Mouse (Mus musculus) intestine, embryonic 14.5 days (tissue): ENCODE data around the gene Szt2. TPM values are rescaled to one million over a fixed set of nuclear protein-coding genes. Genes with fewer than 3 reads are reported as not detected.

ENCODE experiments used
- ATAC-seq: fragments of 200-750 bp; cut with Nextera tagmentation; replicated peaks from 2 replicates; pipeline ENCODE4 v1.8.0; 2017; ENCODE audit warnings: low read depth, moderate number of reproducible peaks, moderate TSS enrichment, moderate library complexity; ENCODE audit not compliant: low FRiP score, low TSS enrichment
- DNase-seq: peaks from one replicate; pipeline ENCODE4 v3.0.0-alpha.2; 2018; ENCODE audit warnings: low spot score
- H3K27ac ChIP-seq: fragments of 300-500 bp; sonication (generic); 2 replicates; pipeline ENCODE4 v1.5.1; 2014; ENCODE audit warnings: low read depth, mild to moderate bottlenecking, control low read depth
- H3K27me3 ChIP-seq: fragments of 300-500 bp; sonication (generic); replicated peaks from 2 replicates; pipeline ENCODE4 v1.6.1; 2014; ENCODE audit warnings: low read length, control low read depth; ENCODE audit not compliant: control insufficient read depth, insufficient read depth
- H3K36me3 ChIP-seq: fragments of 300-500 bp; sonication (generic); 2 replicates; pipeline ENCODE4 v1.6.1; 2014; ENCODE audit warnings: low read length, control low read depth; ENCODE audit not compliant: control insufficient read depth, insufficient read depth
- H3K4me1 ChIP-seq: fragments of 300-500 bp; sonication (generic); replicated peaks from 2 replicates; pipeline ENCODE4 v1.6.1; 2014; ENCODE audit warnings: low read length, control low read depth, mixed read lengths; ENCODE audit not compliant: control insufficient read depth, insufficient read depth
- H3K4me2 ChIP-seq: fragments of 300-500 bp; sonication (generic); 2 replicates; pipeline ENCODE4 v1.6.1; 2014; ENCODE audit warnings: low read length
- H3K4me3 ChIP-seq: fragments of 300-500 bp; sonication (generic); 2 replicates; pipeline ENCODE4 v1.5.1; 2014; ENCODE audit warnings: low read depth, low read length, control low read depth, mixed read lengths
- H3K9ac ChIP-seq: fragments of 300-500 bp; sonication (generic); 2 replicates; pipeline ENCODE4 v1.6.1; 2014; ENCODE audit warnings: mild to moderate bottlenecking, low read length
- H3K9me3 ChIP-seq: fragments of 300-500 bp; sonication (generic); 2 replicates; pipeline ENCODE4 v1.6.1; 2016; ENCODE audit warnings: low read length, control low read depth; ENCODE audit not compliant: control insufficient read depth
- WGBS: fragments of 180-500 bp; shearing (Covaris S2); extraction: QIAGEN DNeasy Blood & Tissue Kit; methylation state at CpG from one replicate; pipeline ENCODE4 v1.1.7; 2014; 5-methylcytosine and 5-hydroxymethylcytosine counted together
- polyA plus RNA-seq: library from polyadenylated mRNA; unstranded; fragments of >200 nt; fragmentation: Nextera tagmentation; extraction: Ambion mirVana; gene quantifications from 2 replicates; pipeline ENCODE4 v1.2.1, GENCODE M21; 2014

The Szt2 gene
- polyA plus RNA-seq, 1 experiment from 2014 or later, result 12.1 TPM

- 86% methylated on average over 12 of the region's 12 CpGs for WGBS
- Histone ChIP-seq H3K27me3 (no peaks in the 10 kb centered on the region), H3K9ac (no peak overlapping the region), H3K4me1 (no peaks in the 10 kb centered on the region), H3K36me3 (peaks cover 84% of the 10 kb centered on the region), H3K9me3 (no peaks in the 10 kb centered on the region), H3K4me2 (no peak overlapping the region), H3K27ac (no peak overlapping the region), H3K4me3 (no peak overlapping the region)
- no peak for ATAC-seq
- DNase-seq, result no peak
Measured at GRCm38 (mm10) chr4:118367551-118367950, 41.5 kb downstream of the Szt2 start.

- WGBS, result 92% methylated on average over 14 of the region's 14 CpGs
- no peak overlapping the region for H3K4me3 ChIP-seq
- no peak overlapping the region for H3K27ac ChIP-seq
- 0 out of 2 replicates have a peak, but pooled peaks cover under 1% of the 10 kb centered on the region for H3K4me1 ChIP-seq
- H3K4me2 ChIP-seq, result no peak overlapping the region
- H3K27me3 ChIP-seq, result no peaks in the 10 kb centered on the region
- ATAC-seq (no peak), DNase-seq (no peak)
- H3K9me3 ChIP-seq, result no peaks in the 10 kb centered on the region
- peaks cover 78% of the 10 kb centered on the region for H3K36me3 ChIP-seq
- H3K9ac ChIP-seq, result no peak overlapping the region
Measured at GRCm38 (mm10) chr4:118365991-118366390, 43.1 kb downstream of the Szt2 start.

DNA sequence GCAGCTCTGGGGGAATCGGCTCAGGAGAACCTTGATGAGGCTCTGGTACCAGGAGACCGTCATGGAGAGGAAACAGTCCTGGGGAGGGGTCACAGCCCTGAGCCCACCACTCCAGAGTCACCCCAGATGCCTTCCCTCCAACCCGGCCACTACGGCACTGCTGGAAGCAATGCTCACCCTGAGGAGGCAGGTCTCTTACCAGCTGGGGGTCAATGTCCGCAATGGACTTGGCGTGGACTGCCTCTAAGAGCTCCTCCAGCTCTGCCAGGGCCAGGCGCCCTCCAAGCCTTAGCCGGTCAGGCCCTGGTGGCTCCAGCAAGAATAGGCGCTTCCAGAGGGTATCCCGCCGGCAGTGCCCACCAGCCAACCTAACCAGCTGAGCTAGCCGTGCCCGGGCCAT lies 44.4 kb downstream of the Szt2 start:
- Histone ChIP-seq H3K27ac (no peak overlapping the region), H3K27me3 (no peaks in the 10 kb centered on the region), H3K4me2 (no peak overlapping the region), H3K36me3 (peaks cover 68% of the 10 kb centered on the region), H3K9me3 (no peaks in the 10 kb centered on the region), H3K4me1 (peaks cover 7% of the 10 kb centered on the region; the same call in 1 of the 2 replicates), H3K9ac (no peak overlapping the region), H3K4me3 (no peak overlapping the region)
- 93% methylated on average over 11 of the region's 13 CpGs for whole genome bisulfite sequencing
- ATAC-seq (no peak), DNase-seq (no peak)

DNA sequence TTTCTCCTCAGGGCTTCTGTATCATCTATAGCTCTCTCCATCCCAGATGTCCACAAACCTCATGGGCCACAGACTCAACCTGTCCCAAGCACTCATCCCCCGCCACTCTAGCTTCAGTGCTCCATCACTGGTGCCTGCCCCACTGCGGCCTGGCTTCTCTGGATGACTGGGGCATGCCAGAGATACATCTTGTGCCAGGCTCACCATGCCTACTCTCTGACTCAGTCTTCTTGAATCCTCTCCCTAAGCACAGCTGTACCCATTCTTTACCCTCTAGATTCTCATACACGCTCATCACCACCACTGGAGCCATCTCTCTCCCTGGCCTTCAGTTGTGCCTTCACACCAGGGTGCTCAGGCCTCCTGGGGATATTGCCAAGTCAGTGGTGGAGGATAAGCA lies 45.1 kb downstream of the Szt2 start:
- 100% methylated on average over 3 of the region's 3 CpGs for WGBS
- DNase-seq, result no peak

GRCm38 (mm10) chr4:118362879-118363278 lies 46.2 kb downstream of the Szt2 start:
- Histone ChIP-seq H3K4me3 (no peak overlapping the region), H3K36me3 (peaks cover 53% of the 10 kb centered on the region), H3K9ac (no peak overlapping the region), H3K4me2 (no peak overlapping the region), H3K4me1 (peaks cover 10% of the 10 kb centered on the region; the same call in 1 of the 2 replicates), H3K27ac (no peak overlapping the region), H3K27me3 (no peaks in the 10 kb centered on the region), H3K9me3 (no peaks in the 10 kb centered on the region)
- WGBS, result 90% methylated on average over 6 of the region's 6 CpGs
- ATAC-seq (no peak), DNase-seq (no peak)

More for the DNA sequence above, 45.1 kb downstream of the Szt2 start:
- Histone ChIP-seq H3K9me3 (no peaks in the 10 kb centered on the region), H3K36me3 (peaks cover 62% of the 10 kb centered on the region), H3K4me1 (peaks cover 10% of the 10 kb centered on the region; the same call in 1 of the 2 replicates), H3K9ac (no peak overlapping the region), H3K27me3 (no peaks in the 10 kb centered on the region), H3K4me2 (no peak overlapping the region), H3K4me3 (no peak overlapping the region), H3K27ac (no peak overlapping the region)
- no peak for ATAC-seq

DNA sequence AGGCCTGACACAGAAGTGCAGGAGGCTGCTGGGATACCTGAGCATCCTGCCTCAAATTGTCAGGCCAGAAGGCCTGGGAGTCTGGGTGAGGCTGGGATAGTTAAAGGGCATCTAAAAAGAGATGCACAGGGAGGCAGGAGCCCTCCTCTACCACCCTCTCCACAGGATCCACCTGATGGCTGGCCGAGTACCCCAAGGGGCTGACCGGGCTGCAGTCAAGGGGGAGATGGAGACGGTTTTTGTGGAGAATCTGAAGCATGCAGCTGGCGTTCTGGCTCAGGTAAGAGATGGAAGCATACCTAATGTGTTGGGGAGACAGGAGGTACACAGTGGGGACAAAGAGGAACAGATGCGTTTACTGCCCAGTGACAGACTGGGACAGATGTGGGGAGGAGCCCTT lies 47.6 kb downstream of the Szt2 start:
- Histone ChIP-seq H3K27me3 (no peaks in the 10 kb centered on the region), H3K4me2 (no peak overlapping the region), H3K9me3 (no peaks in the 10 kb centered on the region), H3K9ac (no peak overlapping the region), H3K4me1 (peaks cover 10% of the 10 kb centered on the region; the same call in 1 of the 2 replicates), H3K4me3 (no peak overlapping the region), H3K27ac (no peak overlapping the region), H3K36me3 (peaks cover 44% of the 10 kb centered on the region)
- ATAC-seq (no peak), DNase-seq (no peak)
- WGBS, result 90% methylated on average over 5 of the region's 5 CpGs

DNA sequence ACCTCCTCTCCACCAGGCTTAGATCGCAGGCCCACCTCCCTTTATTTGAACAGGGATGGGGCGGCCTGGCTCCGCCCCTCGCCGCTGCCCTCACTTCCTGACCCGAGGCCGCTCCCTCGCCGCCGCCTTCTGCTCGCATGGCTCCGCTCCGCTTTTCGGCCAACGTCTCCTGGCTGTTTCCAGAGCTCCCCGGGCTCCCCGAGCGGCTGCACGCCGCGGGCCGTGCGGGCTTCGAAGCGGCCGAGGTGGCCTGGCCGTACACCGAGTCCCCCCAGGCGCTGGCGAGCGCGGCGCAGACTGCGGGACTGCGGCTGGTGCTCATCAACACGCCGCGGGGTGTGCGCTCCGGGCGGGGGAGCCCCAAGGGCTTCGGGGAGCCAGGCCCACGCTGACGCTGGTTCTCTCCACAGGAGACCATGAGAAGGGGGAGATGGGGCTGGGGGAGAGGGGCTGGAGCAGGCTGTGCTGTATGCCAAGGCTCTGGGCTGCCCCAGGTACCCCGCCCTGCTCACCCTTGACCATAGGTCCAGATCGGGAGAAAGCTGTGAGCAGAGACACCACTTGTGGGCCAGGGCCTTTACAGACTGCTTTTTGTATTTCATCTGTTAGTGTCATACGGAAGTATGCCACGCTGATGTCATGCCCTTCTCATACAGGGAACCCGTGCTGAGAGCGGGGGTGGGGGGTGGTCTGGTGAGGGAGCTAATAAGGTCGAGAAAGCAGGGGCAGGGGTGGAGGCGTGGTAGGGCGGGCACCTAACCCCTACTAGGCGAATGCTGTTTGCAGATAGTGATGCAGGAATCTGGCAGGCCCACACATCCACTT lies 49.0 kb downstream of the Szt2 start:
- 1% methylated on average over 54 of the region's 54 CpGs for WGBS
- Histone ChIP-seq H3K27me3 (no peaks in the 10 kb centered on the region), H3K36me3 (peaks cover 34% of the 10 kb centered on the region), H3K4me2 (peak overlapping the region; percentile 91), H3K9ac (peak overlapping the region; percentile 82), H3K27ac (peak overlapping the region; percentile 90), H3K9me3 (no peaks in the 10 kb centered on the region), H3K4me1 (peaks cover 10% of the 10 kb centered on the region; the same call in 1 of the 2 replicates), H3K4me3 (peak overlapping the region; percentile 76)
- DNase-seq (peak; percentile 88), ATAC-seq (peak; percentile 87)

DNA sequence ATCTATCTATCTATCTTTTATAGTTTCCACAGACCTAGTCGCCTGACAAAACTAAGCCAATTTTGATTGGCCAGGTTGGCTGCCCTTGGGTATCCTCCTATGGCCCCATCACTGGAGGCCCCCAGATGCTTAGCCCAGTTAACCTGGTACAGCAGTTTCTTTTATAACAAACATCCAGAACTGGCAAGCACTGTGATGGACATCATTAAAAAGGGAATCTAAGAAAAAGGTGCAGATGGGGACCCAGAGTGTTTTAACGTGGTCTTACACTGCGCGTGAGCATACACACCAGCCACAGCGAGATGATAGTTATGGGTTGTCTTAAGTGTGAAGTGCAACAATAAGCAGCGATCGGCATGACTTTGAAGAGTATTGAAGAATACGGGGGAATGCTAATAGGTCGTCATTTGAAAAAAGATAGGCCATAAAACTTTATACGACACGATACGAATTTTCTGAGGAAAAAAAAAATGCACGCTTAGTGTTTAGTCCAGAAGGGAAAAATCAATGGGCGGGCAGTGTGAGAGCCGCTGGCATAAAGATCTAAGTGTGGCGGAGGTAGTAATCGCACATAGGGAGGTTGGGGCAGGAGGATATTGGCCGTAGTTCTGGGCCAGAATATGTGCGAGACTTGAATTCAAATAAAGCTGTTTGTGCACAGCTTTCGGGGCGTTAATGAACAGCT lies 49.7 kb downstream of the Szt2 start:
- ATAC-seq, result peak; percentile 42

More for the DNA sequence above, 49.7 kb downstream of the Szt2 start:
- H3K9ac ChIP-seq, result peak overlapping the region; percentile 82
- peak overlapping the region; percentile 90; the same call in 1 of the 2 replicates for H3K27ac ChIP-seq
- H3K4me2 ChIP-seq, result peak overlapping the region; percentile 91
- DNase-seq, result no peak
- H3K36me3 ChIP-seq, result peaks cover 26% of the 10 kb centered on the region
- H3K27me3 ChIP-seq, result no peaks in the 10 kb centered on the region
- 14% methylated on average over 21 of the region's 21 CpGs for WGBS
- H3K4me1 ChIP-seq, result peaks cover 10% of the 10 kb centered on the region; the same call in 1 of the 2 replicates
- H3K9me3 ChIP-seq, result no peaks in the 10 kb centered on the region
- peak overlapping the region; percentile 76 for H3K4me3 ChIP-seq
